Mouse (Mus musculus) MEL (cell line): ENCODE data around the gene Dohh.

Experiments
- CTCF ChIP-seq, 3 experiments: IDR thresholded peaks in 2 of 3; conservative IDR thresholded peaks in 1 of 3; 2 replicates each; pipeline ENCODE4 v1.5.1; 2011 to 2012; ENCODE audit warnings: low read length in 3 of 3, low read depth in 2 of 3, mild to moderate bottlenecking in 2 of 3, improper control_type of control experiment in 1 of 3, inconsistent platforms in 1 of 3, mixed read lengths in 1 of 3, moderate library complexity in 1 of 3; ENCODE audit not compliant: control insufficient read depth in 1 of 3, insufficient read depth in 1 of 3, poor library complexity in 1 of 3, severe bottlenecking in 1 of 3
- E2F4 ChIP-seq: IDR thresholded peaks from 2 replicates; pipeline ENCODE4 v1.6.1; 2011; ENCODE audit warnings: low read depth, low read length, improper control_type of control experiment, borderline replicate concordance
- ELF1 ChIP-seq: IDR thresholded peaks from 2 replicates; pipeline ENCODE4 v1.6.1; 2014; ENCODE audit warnings: low read depth, mild to moderate bottlenecking, inconsistent platforms, low read length, improper control_type of control experiment, moderate library complexity
- EP300 ChIP-seq, 2 experiments: IDR thresholded peaks; 2 replicates each; pipeline ENCODE4 v1.6.1; 2011; ENCODE audit warnings: improper control_type of control experiment in 2 of 2, low read length in 2 of 2, low read depth in 1 of 2, mild to moderate bottlenecking in 1 of 2
- ETS1 ChIP-seq: IDR thresholded peaks from 2 replicates; pipeline ENCODE4 v1.6.1; 2012; ENCODE audit warnings: low read depth, mild to moderate bottlenecking, inconsistent platforms, low read length, improper control_type of control experiment, moderate library complexity
- GATA1 ChIP-seq: IDR thresholded peaks from 2 replicates; pipeline ENCODE4 v1.6.1; 2011; ENCODE audit warnings: low read depth, low read length, improper control_type of control experiment
- MXI1 ChIP-seq: IDR thresholded peaks from 2 replicates; pipeline ENCODE4 v1.6.1; 2011; ENCODE audit warnings: mild to moderate bottlenecking, low read depth, low read length, improper control_type of control experiment
- NELFE ChIP-seq: IDR thresholded peaks from 2 replicates; pipeline ENCODE4 v1.6.1; 2011; ENCODE audit warnings: low read depth, low read length, improper control_type of control experiment
- RAD21 ChIP-seq: IDR thresholded peaks from 2 replicates; pipeline ENCODE4 v1.6.1; 2011; ENCODE audit warnings: mild to moderate bottlenecking, low read depth, low read length, improper control_type of control experiment
- SIN3A ChIP-seq: IDR thresholded peaks from 2 replicates; pipeline ENCODE4 v1.6.1; 2012; ENCODE audit warnings: low read length, improper control_type of control experiment, inconsistent platforms
- USF1 ChIP-seq: IDR thresholded peaks from 2 replicates; pipeline ENCODE4 v1.6.1; 2014; ENCODE audit warnings: low read depth, mild to moderate bottlenecking, inconsistent platforms, low read length, improper control_type of control experiment, moderate library complexity

GRCm38 (mm10) chr10:81363436-81364346 lies 20.5 kb upstream of the Dohh start:
- TF ChIP-seq CTCF (IDR thresholded peaks at IDR 0.05 in 2 of 3, conservative IDR thresholded peaks at IDR 0.05 in 1 of 3; ENCODE audit: control insufficient read depth in 1 of 3, insufficient read depth in 1 of 3, low read depth in 2 of 3, low read length in 3 of 3, poor library complexity in 1 of 3, severe bottlenecking in 1 of 3): no peak
- no peak for TF ChIP-seq SIN3A
- no peak for TF ChIP-seq MXI1
- TF ChIP-seq EP300 (IDR thresholded peaks at IDR 0.05; ENCODE audit: low read depth in 1 of 2, low read length in 2 of 2): no peak
- no peak for TF ChIP-seq USF1
- TF ChIP-seq ELF1: no peak
- no peak for TF ChIP-seq RAD21
- TF ChIP-seq ETS1: no peak
- TF ChIP-seq E2F4: no peak
- no peak for TF ChIP-seq GATA1
- no peak for TF ChIP-seq NELFE
